Mouse (Mus musculus): Measurements from ENCODE around the gene Dcaf4. TPM values are rescaled to one million over a fixed set of nuclear protein-coding genes. Genes with fewer than 3 reads are reported as not detected.
A peak's percentile ranks its signal among the peaks of the same experiment; 100 is the strongest.

The Dcaf4 gene
- total and polyA plus RNA-seq, 2 experiments from 2014 or later = 42.7 to 49.7 TPM

- ATAC-seq = peak; percentile 40; the same call in 1 of the 2 replicates
Observed at GRCm38 (mm10) chr12:83513185-83513584, 7.1 kb upstream of the Dcaf4 start.

DNA sequence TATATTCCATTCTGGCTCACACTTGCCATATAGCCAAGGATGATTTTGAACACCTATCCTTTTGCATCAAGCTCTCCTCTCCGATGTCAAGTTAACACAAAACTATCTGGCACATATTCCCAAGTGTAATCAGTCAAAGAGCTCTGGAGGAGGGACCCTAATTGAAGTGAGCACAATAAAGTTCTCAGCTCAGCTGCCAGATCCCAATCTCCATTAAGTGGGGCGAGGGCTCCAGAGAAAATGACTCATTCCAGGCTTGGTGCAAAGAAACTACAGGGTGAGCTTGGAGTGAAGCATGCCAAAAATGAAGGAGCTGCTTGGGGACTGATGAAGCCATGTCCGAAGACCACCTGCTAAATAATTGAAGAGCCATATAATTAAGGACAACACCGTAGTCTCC, 6.0 kb upstream of the Dcaf4 start:
- 23% methylated on average over 4 of the region's 4 CpGs for WGBS
- H3K27ac ChIP-seq (ENCODE audit: low read depth, low read length) = no peak overlapping the region

More at GRCm38 (mm10) chr12:83513185-83513584, 7.1 kb upstream of the Dcaf4 start:
- WGBS = 20% methylated on average over 5 of the region's 5 CpGs
- Histone ChIP-seq H3K4me3 (ENCODE audit: low read depth, low read length) (no peak overlapping the region), H3K9ac (no peak overlapping the region), H3K9me3 (ENCODE audit: low read length) (no peaks in the 10 kb centered on the region), H3K4me2 (ENCODE audit: low read depth) (no peak overlapping the region), H3K36me3 (ENCODE audit: insufficient read depth) (no peaks in the 10 kb centered on the region), H3K4me1 (ENCODE audit: insufficient read depth) (0 out of 2 replicates have a peak, but pooled peaks cover 9% of the 10 kb centered on the region), H3K27me3 (ENCODE audit: insufficient read depth, low read length) (no peaks in the 10 kb centered on the region), H3K27ac (ENCODE audit: low read depth, low read length) (no peak overlapping the region)
- TF ChIP-seq CTCF (IDR thresholded peaks at IDR 0.05; ENCODE audit: low read depth) = no peak
- no peak for DNase-seq

DNA sequence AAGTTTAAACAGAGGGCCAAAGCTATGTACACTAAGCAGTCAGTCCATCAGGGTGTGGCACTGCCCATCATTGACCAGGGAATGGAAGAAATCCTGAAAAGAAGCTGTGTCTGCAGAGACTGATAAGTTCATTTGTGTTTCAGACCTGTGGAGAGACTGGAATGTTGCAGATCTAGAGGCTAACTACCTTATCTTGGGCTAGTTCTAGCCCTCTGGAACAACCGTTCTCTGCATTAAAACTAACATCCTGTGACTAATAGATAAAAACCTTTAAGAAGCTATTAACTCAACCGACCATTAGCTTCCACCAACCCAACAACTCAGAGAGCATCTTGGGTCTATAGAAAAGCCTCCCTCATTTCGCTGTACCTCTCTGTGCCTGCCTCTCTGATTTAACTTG, 2.7 kb upstream of the Dcaf4 start:
- DNase-seq (no peak), ATAC-seq (no peak)
- Histone ChIP-seq H3K9ac (no peak overlapping the region), H3K4me2 (ENCODE audit: low read depth) (no peak overlapping the region), H3K9me3 (ENCODE audit: low read length) (no peaks in the 10 kb centered on the region), H3K27ac (ENCODE audit: low read depth, low read length) (no peak overlapping the region), H3K4me1 (ENCODE audit: insufficient read depth) (peaks cover 19% of the 10 kb centered on the region; the same call in 1 of the 2 replicates), H3K4me3 (ENCODE audit: low read depth, low read length) (no peak overlapping the region), H3K36me3 (ENCODE audit: insufficient read depth) (no peaks in the 10 kb centered on the region), H3K27me3 (ENCODE audit: insufficient read depth, low read length) (no peaks in the 10 kb centered on the region)
- 87% methylated on average over 3 of the region's 3 CpGs for WGBS
- TF ChIP-seq CTCF (IDR thresholded peaks at IDR 0.05; ENCODE audit: low read depth) = no peak

More for the DNA sequence above, 6.0 kb upstream of the Dcaf4 start:
- H3K27me3 ChIP-seq (ENCODE audit: insufficient read depth, low read length) = no peaks in the 10 kb centered on the region
- H3K9me3 ChIP-seq (ENCODE audit: low read length) = no peaks in the 10 kb centered on the region
- DNase-seq (no peak), ATAC-seq (peak; percentile 43; the same call in 1 of the 2 replicates)
- H3K4me3 ChIP-seq (ENCODE audit: low read depth, low read length) = no peak overlapping the region
- 0 out of 2 replicates have a peak, but pooled peaks cover 9% of the 10 kb centered on the region for H3K4me1 ChIP-seq (ENCODE audit: insufficient read depth)
- no peak overlapping the region for H3K9ac ChIP-seq
- H3K4me2 ChIP-seq (ENCODE audit: low read depth) = no peak overlapping the region
- no peak for TF ChIP-seq CTCF (IDR thresholded peaks at IDR 0.05; ENCODE audit: low read depth)
- H3K36me3 ChIP-seq (ENCODE audit: insufficient read depth) = no peaks in the 10 kb centered on the region

GRCm38 (mm10) chr12:83521083-83521482, 817 bp downstream of the Dcaf4 start:
- H3K9me3 ChIP-seq (ENCODE audit: low read length) = no peaks in the 10 kb centered on the region
- peak overlapping the region; percentile 81 for H3K4me2 ChIP-seq (ENCODE audit: low read depth)
- DNase-seq (no peak), ATAC-seq (no peak)
- TF ChIP-seq CTCF (IDR thresholded peaks at IDR 0.05; ENCODE audit: low read depth) = no peak
- no peak overlapping the region for H3K27ac ChIP-seq (ENCODE audit: low read depth, low read length)
- peak overlapping the region; percentile 73 for H3K4me3 ChIP-seq (ENCODE audit: low read depth, low read length)
- H3K36me3 ChIP-seq (ENCODE audit: insufficient read depth) = no peaks in the 10 kb centered on the region
- peaks cover 13% of the 10 kb centered on the region; the same call in 1 of the 2 replicates for H3K4me1 ChIP-seq (ENCODE audit: insufficient read depth)
- H3K27me3 ChIP-seq (ENCODE audit: insufficient read depth, low read length) = no peaks in the 10 kb centered on the region
- H3K9ac ChIP-seq = peak overlapping the region; percentile 71; the same call in 1 of the 2 replicates
- 49% methylated on average over 8 of the region's 8 CpGs for WGBS

GRCm38 (mm10) chr12:83523056-83523455, 2.8 kb downstream of the Dcaf4 start:
- Histone ChIP-seq H3K4me3 (ENCODE audit: low read depth, low read length) (no peak overlapping the region), H3K4me2 (ENCODE audit: low read depth) (no peak overlapping the region), H3K27ac (ENCODE audit: low read depth, low read length) (no peak overlapping the region), H3K27me3 (ENCODE audit: insufficient read depth, low read length) (no peaks in the 10 kb centered on the region), H3K4me1 (ENCODE audit: insufficient read depth) (peaks cover 13% of the 10 kb centered on the region; the same call in 1 of the 2 replicates), H3K9ac (no peak overlapping the region), H3K9me3 (ENCODE audit: low read length) (no peaks in the 10 kb centered on the region), H3K36me3 (ENCODE audit: insufficient read depth) (no peaks in the 10 kb centered on the region)
- TF ChIP-seq CTCF (IDR thresholded peaks at IDR 0.05; ENCODE audit: low read depth) = no peak
- WGBS = 85% methylated on average over 6 of the region's 6 CpGs
- ATAC-seq (no peak), DNase-seq (no peak)

DNA sequence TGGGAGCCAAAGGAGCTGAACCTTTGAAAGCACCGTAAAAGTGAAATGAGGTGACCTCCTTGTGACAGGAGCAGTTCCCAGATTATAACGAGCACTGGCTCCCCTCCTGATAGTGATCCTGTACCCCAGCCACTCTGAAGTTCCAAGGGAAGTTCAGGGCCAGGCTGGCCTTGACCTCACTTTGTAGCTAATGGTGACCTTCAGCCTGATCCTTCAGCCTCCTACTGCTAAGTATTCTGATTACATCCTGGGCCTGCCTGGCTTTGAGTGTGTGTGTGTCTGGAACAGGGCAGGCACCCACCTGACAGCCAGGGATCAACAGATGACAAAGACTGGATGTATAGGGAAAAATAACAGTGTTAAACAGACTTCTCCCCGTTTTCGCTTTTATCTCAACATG, 3.6 kb downstream of the Dcaf4 start:
- ATAC-seq = no peak
- no peaks in the 10 kb centered on the region for H3K9me3 ChIP-seq (ENCODE audit: low read length)
- 74% methylated on average over 4 of the region's 4 CpGs for WGBS
- peaks cover 13% of the 10 kb centered on the region; the same call in 1 of the 2 replicates for H3K4me1 ChIP-seq (ENCODE audit: insufficient read depth)
- TF ChIP-seq CTCF (IDR thresholded peaks at IDR 0.05; ENCODE audit: low read depth) = no peak
- no peak overlapping the region for H3K4me2 ChIP-seq (ENCODE audit: low read depth)
- no peak overlapping the region for H3K27ac ChIP-seq (ENCODE audit: low read depth, low read length)
- 0 out of 2 replicates have a peak, but pooled peaks cover 2% of the 10 kb centered on the region for H3K36me3 ChIP-seq (ENCODE audit: insufficient read depth)
- DNase-seq = no peak
- H3K27me3 ChIP-seq (ENCODE audit: insufficient read depth, low read length) = no peaks in the 10 kb centered on the region
- no peak overlapping the region for H3K4me3 ChIP-seq (ENCODE audit: low read depth, low read length)
- H3K9ac ChIP-seq = no peak overlapping the region

- no peak overlapping the region for H3K9ac ChIP-seq
- H3K27ac ChIP-seq (ENCODE audit: low read depth, low read length) = no peak overlapping the region
- H3K36me3 ChIP-seq (ENCODE audit: insufficient read depth) = 0 out of 2 replicates have a peak, but pooled peaks cover 6% of the 10 kb centered on the region
- H3K9me3 ChIP-seq (ENCODE audit: low read length) = no peaks in the 10 kb centered on the region
- H3K27me3 ChIP-seq (ENCODE audit: insufficient read depth, low read length) = no peaks in the 10 kb centered on the region
- H3K4me3 ChIP-seq (ENCODE audit: low read depth, low read length) = no peak overlapping the region
- 65% methylated on average over 5 of the region's 5 CpGs for WGBS
- DNase-seq = no peak
- no peak for ATAC-seq
- no peak for TF ChIP-seq CTCF (IDR thresholded peaks at IDR 0.05; ENCODE audit: low read depth)
- H3K4me2 ChIP-seq (ENCODE audit: low read depth) = no peak overlapping the region
- peaks cover 13% of the 10 kb centered on the region; the same call in 1 of the 2 replicates for H3K4me1 ChIP-seq (ENCODE audit: insufficient read depth)
Observed at GRCm38 (mm10) chr12:83524329-83524728, 4.1 kb downstream of the Dcaf4 start.

Measured in forebrain, postnatal 0 days (tissue).